Mouse (Mus musculus) forebrain, embryonic 12.5 days (tissue): ENCODE results near the gene Oaz2. TPM values are rescaled to one million over a fixed set of nuclear protein-coding genes. Genes with fewer than 3 reads are reported as not detected.
"Not testable (repeated sequence)": the region's sequence is repeated elsewhere in the genome, so short reads cannot be mapped to it uniquely, and the experiment has no call there.

Source experiments
- ATAC-seq: fragments of 200-750 bp; cut with Nextera tagmentation; 2 replicates; pipeline ENCODE4 v1.8.0; 2017; ENCODE audit warnings: moderate TSS enrichment; ENCODE audit not compliant: low FRiP score
- H3K27ac ChIP-seq: fragments of 300-500 bp; sonication (generic); 2 replicates; pipeline ENCODE4 v1.5.1; 2016; ENCODE audit warnings: mild to moderate bottlenecking
- H3K27me3 ChIP-seq: fragments of 300-500 bp; sonication (generic); 2 replicates; pipeline ENCODE4 v1.6.1; 2016; ENCODE audit warnings: mild to moderate bottlenecking
- H3K36me3 ChIP-seq: fragments of 300-500 bp; sonication (generic); replicated peaks from 2 replicates; pipeline ENCODE4 v1.6.1; 2016; ENCODE audit warnings: mild to moderate bottlenecking
- H3K4me1 ChIP-seq: fragments of 300-500 bp; sonication (generic); 2 replicates; pipeline ENCODE4 v1.6.1; 2016
- H3K4me2 ChIP-seq: fragments of 300-500 bp; sonication (generic); 2 replicates; pipeline ENCODE4 v1.6.1; 2016; ENCODE audit warnings: mild to moderate bottlenecking, moderate library complexity
- H3K4me3 ChIP-seq: fragments of 300-500 bp; sonication (generic); replicated peaks from 2 replicates; pipeline ENCODE4 v1.5.1; 2016; ENCODE audit warnings: mild to moderate bottlenecking
- H3K9ac ChIP-seq: fragments of 300-500 bp; sonication (generic); 2 replicates; pipeline ENCODE4 v1.6.1; 2016; ENCODE audit warnings: mild to moderate bottlenecking
- H3K9me3 ChIP-seq: fragments of 300-500 bp; sonication (generic); 2 replicates; pipeline ENCODE4 v1.6.1; 2016
- WGBS: fragments of 180-500 bp; shearing (Covaris S2); methylation state at CpG from one replicate; pipeline ENCODE4 v1.1.7; 2016; 5-methylcytosine and 5-hydroxymethylcytosine counted together
- polyA plus RNA-seq: library from polyadenylated mRNA; unstranded; fragments of >200 nt; fragmentation: Nextera tagmentation; extraction: Ambion mirVana; gene quantifications from 2 replicates; pipeline ENCODE4 v1.2.1, GENCODE M21; 2016

Oaz2 gene
- polyA plus RNA-seq, 1 experiment from 2014 or later = 249 TPM

- WGBS = 87% methylated on average over 4 of the region's 4 CpGs
- Histone ChIP-seq H3K27me3 (no peaks in the 10 kb centered on the region), H3K4me1 (peaks cover 57% of the 10 kb centered on the region), H3K4me3 (no peak overlapping the region), H3K9me3 (no peaks in the 10 kb centered on the region), H3K9ac (no peak overlapping the region), H3K4me2 (no peak overlapping the region), H3K36me3 (peaks cover 7% of the 10 kb centered on the region; the same call in 1 of the 2 replicates), H3K27ac (no peak overlapping the region)
- ATAC-seq = no peak
Observed at GRCm38 (mm10) chr9:65680938-65681633, 13.3 kb downstream of the Oaz2 start.

DNA sequence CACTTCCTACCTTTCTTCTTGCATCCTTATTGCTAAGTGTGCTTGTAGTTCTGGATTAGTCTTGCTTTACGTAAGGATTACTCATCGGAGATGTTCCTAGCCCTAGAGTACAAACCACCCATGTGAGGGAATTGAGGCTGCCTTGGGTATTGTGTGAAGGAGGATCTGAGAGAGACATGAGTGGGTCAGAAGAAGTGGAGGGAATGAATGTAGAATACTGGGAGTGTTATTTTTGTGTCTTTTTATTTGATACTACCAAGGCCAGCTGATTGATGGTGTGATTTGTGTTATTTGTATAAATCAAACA, 13.8 kb downstream of the Oaz2 start:
- Histone ChIP-seq H3K9me3 (no peaks in the 10 kb centered on the region), H3K9ac (no peak overlapping the region), H3K4me1 (peaks cover 56% of the 10 kb centered on the region), H3K27ac (no peak overlapping the region), H3K4me2 (no peak overlapping the region), H3K36me3 (peaks cover 12% of the 10 kb centered on the region; the same call in 1 of the 2 replicates), H3K27me3 (no peaks in the 10 kb centered on the region), H3K4me3 (no peak overlapping the region)
- WGBS = 89% methylated on average over 2 of the region's 2 CpGs
- no peak for ATAC-seq

DNA sequence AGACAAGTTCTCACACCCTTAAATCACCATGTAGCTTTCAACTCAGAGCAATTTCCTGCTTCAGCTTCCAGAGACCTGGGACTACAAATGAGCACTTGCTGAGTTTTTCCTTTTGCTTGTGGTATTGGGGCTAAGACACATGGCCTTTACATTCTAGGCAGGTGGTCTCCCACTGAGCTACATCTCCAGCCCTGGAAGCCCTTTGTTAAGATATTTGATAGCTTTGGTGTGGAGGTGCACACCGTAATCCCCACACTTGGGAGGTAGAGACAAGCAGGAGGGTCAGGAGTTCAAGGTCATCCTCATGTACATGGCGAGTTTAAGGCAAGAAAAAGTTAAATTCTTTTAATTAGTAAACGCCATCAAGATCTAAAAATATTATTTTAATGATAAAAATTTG, 14.4 kb downstream of the Oaz2 start:
- H3K4me1 ChIP-seq = peaks cover 54% of the 10 kb centered on the region
- no peak overlapping the region for H3K9ac ChIP-seq
- no peak overlapping the region for H3K4me2 ChIP-seq
- 88% methylated on average over 3 of the region's 3 CpGs for WGBS
- no peak overlapping the region for H3K27ac ChIP-seq
- no peaks in the 10 kb centered on the region for H3K27me3 ChIP-seq
- no peak for ATAC-seq
- peaks cover 14% of the 10 kb centered on the region; the same call in 1 of the 2 replicates for H3K36me3 ChIP-seq
- H3K4me3 ChIP-seq = no peak overlapping the region
- no peaks in the 10 kb centered on the region for H3K9me3 ChIP-seq

DNA sequence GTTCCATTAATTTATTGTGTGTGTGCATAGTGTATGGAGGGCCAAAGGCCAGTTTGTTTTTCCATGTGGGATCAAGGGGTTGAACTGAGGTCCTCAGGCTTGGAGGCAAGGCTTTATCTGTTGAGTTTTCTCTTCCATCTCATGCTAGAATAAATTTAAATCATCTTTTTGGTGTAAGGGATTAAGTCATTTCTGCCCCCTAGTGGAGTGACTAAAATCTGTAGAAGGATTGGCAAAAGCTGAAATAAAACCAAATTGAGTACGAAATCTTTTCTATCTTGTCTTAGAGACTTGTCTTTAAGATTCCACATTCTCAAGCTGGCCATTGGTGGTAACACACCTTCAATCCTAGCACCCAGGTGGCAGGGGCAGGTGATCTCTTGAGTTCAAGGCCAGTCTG, 15.2 kb downstream of the Oaz2 start:
- ATAC-seq = no peak
- Histone ChIP-seq H3K4me2 (no peak overlapping the region), H3K27ac (no peak overlapping the region), H3K4me3 (no peak overlapping the region), H3K9me3 (no peaks in the 10 kb centered on the region), H3K4me1 (peaks cover 46% of the 10 kb centered on the region), H3K9ac (no peak overlapping the region), H3K27me3 (no peaks in the 10 kb centered on the region), H3K36me3 (peaks cover 22% of the 10 kb centered on the region)
- 70% methylated on average over 1 of the region's 1 CpGs for WGBS

DNA sequence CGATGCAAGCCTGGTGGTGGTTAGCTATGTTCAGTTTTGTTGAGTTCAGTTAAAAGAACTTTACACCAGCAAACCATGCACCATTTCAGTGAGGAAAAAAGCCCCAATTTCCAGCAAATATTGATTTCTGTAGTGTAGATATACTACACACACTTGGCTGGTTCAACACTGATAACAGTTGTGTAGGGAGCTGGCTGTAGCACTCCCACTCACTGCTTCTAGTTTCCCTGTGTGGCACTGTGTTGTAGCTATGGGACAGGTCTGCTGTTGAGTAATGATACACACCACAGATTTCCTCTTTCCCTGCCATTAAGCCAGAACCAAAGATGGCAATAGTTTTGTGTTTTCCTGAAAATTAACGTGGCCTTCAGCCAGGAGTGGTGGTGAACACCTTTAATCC, 16.9 kb downstream of the Oaz2 start:
- 92% methylated on average over 2 of the region's 2 CpGs for WGBS
- H3K4me1 ChIP-seq = peaks cover 29% of the 10 kb centered on the region
- H3K36me3 ChIP-seq = peaks cover 32% of the 10 kb centered on the region
- H3K9me3 ChIP-seq = no peaks in the 10 kb centered on the region
- H3K4me2 ChIP-seq = no peak overlapping the region
- no peak overlapping the region for H3K27ac ChIP-seq
- no peaks in the 10 kb centered on the region for H3K27me3 ChIP-seq
- ATAC-seq = no peak
- no peak overlapping the region for H3K9ac ChIP-seq
- no peak overlapping the region for H3K4me3 ChIP-seq

DNA sequence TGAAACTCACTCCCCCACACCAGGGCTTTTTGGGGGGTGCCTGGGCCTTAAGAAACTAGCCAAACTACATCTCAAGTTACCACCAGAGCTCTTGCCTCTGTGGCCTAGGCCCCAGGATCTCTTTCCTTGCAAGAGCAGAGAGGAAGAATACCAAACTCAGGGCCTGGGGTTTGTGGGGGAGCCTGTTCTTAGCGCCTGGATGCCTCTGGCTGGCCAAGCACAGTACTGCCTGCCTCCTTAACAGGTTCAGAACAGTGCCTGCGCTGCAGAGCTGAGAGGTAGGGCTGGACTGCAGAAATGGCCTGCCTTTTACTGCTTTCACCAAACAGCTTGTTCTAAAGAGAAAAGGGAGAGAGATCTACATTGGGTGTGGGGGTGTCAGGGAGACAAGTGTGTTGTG, 22.1 kb downstream of the Oaz2 start:
- H3K36me3 ChIP-seq = peaks cover 68% of the 10 kb centered on the region
- WGBS = 66% methylated on average over 2 of the region's 2 CpGs
- H3K9me3 ChIP-seq, H3K4me2 ChIP-seq, H3K9ac ChIP-seq, ATAC-seq, H3K4me3 ChIP-seq, H3K27ac ChIP-seq, H3K27me3 ChIP-seq: not testable (repeated sequence)
- peaks cover 26% of the 10 kb centered on the region for H3K4me1 ChIP-seq

GRCm38 (mm10) chr9:65692466-65692865, 24.7 kb downstream of the Oaz2 start:
- Histone ChIP-seq H3K4me2 (no peak overlapping the region), H3K4me3 (no peak overlapping the region), H3K9ac (no peak overlapping the region), H3K27ac (peak overlapping the region; percentile 69; the same call in 1 of the 2 replicates), H3K36me3 (peaks cover 82% of the 10 kb centered on the region), H3K4me1 (peaks cover 31% of the 10 kb centered on the region), H3K27me3 (no peaks in the 10 kb centered on the region), H3K9me3 (no peaks in the 10 kb centered on the region)
- no peak for ATAC-seq
- WGBS = 20% methylated on average over 3 of the region's 3 CpGs

DNA sequence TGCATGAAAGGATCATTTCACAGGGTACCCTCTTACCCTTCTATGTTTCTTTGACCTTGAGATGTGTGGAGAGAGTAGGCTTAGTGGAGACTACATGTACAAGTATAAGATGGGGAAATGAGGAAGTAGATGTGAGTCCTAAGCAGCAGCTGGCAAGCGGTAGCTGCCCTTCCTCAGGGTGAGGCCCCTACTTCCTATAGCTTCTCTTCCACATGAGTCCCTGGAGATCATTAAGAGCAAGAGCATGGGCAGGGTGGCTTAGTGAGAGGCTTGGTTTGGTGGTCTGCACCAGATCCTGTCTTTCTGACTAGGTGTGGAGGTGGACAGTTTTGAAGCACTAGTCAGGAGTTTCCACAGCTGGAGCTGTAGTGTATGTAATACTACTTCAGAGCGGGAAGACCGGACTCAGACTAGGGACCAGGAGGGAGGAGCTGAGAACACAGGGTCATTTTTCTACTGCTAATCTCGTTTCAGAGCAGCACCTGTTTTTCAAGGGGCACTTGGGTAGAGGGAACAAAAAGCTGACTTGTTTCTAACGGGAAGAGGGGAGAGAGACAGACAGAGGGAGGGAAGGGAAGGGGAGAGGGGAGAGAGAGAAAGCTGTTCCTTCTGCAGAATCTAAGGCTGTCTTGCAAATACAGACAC, 25.3 kb downstream of the Oaz2 start:
- peaks cover 82% of the 10 kb centered on the region for H3K36me3 ChIP-seq
- ATAC-seq = no peak
- 33% methylated on average over 5 of the region's 5 CpGs for WGBS
- peaks cover 31% of the 10 kb centered on the region for H3K4me1 ChIP-seq
- H3K4me2 ChIP-seq = no peak overlapping the region
- H3K9ac ChIP-seq = no peak overlapping the region; the same call in 1 of the 2 replicates
- H3K27ac ChIP-seq = peak overlapping the region; percentile 69
- no peak overlapping the region for H3K4me3 ChIP-seq
- H3K27me3 ChIP-seq = no peaks in the 10 kb centered on the region
- no peaks in the 10 kb centered on the region for H3K9me3 ChIP-seq

- peaks cover 31% of the 10 kb centered on the region for H3K4me1 ChIP-seq
- H3K4me3 ChIP-seq = no peak overlapping the region
- H3K9me3 ChIP-seq = no peaks in the 10 kb centered on the region
- H3K4me2 ChIP-seq = no peak overlapping the region
- H3K27ac ChIP-seq = no peak overlapping the region
- no peaks in the 10 kb centered on the region for H3K27me3 ChIP-seq
- no peak overlapping the region for H3K9ac ChIP-seq
- H3K36me3 ChIP-seq = peaks cover 90% of the 10 kb centered on the region
- ATAC-seq = no peak
- 86% methylated on average over 3 of the region's 3 CpGs for WGBS
Observed at GRCm38 (mm10) chr9:65695646-65696045, 27.8 kb downstream of the Oaz2 start.

DNA sequence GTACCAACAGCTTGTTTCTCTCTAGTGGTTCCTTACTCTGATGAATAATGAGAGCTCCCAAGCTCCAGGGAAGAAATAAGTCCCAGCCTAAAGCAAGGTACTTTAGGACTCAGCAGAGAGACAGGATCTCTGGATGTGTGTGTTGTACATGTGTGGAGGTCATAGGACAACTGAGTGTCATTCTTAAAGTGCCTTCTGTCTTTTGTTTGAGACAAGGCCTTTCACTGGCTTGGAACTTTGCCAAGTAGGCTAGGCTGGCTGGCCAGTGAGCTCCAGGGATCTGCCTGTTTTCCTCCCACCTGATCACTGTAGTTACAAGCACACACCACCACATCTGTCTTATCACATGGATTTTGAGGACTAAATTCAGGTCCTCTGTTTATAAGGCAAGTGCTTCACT, 28.5 kb downstream of the Oaz2 start:
- no peak overlapping the region for H3K27ac ChIP-seq
- no peaks in the 10 kb centered on the region for H3K27me3 ChIP-seq
- H3K4me1 ChIP-seq = peaks cover 31% of the 10 kb centered on the region
- H3K9ac ChIP-seq = no peak overlapping the region
- H3K9me3 ChIP-seq = no peaks in the 10 kb centered on the region
- ATAC-seq = no peak
- peaks cover 94% of the 10 kb centered on the region for H3K36me3 ChIP-seq
- no peak overlapping the region for H3K4me3 ChIP-seq
- H3K4me2 ChIP-seq = no peak overlapping the region

DNA sequence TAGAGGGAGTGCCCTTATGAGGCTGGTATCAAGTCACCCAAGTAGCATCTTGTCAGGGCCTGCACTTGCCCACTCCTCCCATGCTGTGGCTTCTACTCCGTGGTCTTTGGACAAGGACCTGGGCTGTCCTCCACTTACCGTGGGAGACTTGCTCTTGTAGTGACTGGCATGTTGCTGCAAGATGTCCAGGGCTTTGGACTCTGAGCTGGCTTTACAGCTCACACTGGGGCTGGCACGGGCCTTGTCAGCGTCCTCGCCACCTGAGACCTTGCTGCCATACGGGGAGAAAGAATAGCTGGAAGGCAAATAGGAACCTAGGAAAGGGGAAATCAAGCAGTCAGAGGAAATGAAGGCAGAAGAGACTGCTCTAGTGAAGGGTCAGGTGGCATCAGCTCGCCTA, 29.6 kb downstream of the Oaz2 start:
- H3K4me3 ChIP-seq = no peak overlapping the region
- no peak overlapping the region for H3K4me2 ChIP-seq
- WGBS = 81% methylated on average over 7 of the region's 7 CpGs
- no peaks in the 10 kb centered on the region for H3K27me3 ChIP-seq
- no peak for ATAC-seq
- H3K27ac ChIP-seq = no peak overlapping the region
- no peak overlapping the region for H3K9ac ChIP-seq
- no peaks in the 10 kb centered on the region for H3K9me3 ChIP-seq
- peaks cover 25% of the 10 kb centered on the region for H3K4me1 ChIP-seq
- H3K36me3 ChIP-seq = peaks cover 95% of the 10 kb centered on the region

GRCm38 (mm10) chr9:65697992-65698391, 30.2 kb downstream of the Oaz2 start:
- Histone ChIP-seq H3K4me2 (no peak overlapping the region), H3K27me3 (no peaks in the 10 kb centered on the region), H3K9me3 (no peaks in the 10 kb centered on the region), H3K27ac (no peak overlapping the region), H3K4me1 (peaks cover 18% of the 10 kb centered on the region), H3K4me3 (no peak overlapping the region), H3K36me3 (peaks cover 95% of the 10 kb centered on the region), H3K9ac (no peak overlapping the region)
- ATAC-seq = no peak

DNA sequence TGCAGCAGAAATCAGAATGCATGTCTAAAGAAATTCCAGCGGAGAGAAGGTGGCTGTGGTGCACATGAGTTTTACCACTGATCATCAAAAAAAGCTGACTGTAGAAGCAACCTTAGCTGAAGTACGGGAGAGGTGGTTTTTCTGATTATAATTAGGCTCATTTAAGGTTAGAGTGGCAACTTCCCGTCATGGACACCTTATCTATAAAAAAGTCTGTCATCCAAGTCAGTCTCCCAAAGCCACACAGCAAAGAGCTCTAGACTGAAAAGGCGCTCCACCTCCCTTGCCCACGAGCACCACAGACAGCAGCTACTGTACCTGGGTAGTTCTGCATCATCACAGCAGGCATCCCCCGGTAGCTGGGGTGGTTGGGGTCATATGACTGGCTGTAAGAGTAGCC, 32.7 kb downstream of the Oaz2 start:
- ATAC-seq = no peak
- peaks cover 86% of the 10 kb centered on the region for H3K36me3 ChIP-seq
- 90% methylated on average over 6 of the region's 6 CpGs for WGBS
- H3K4me3 ChIP-seq = no peak overlapping the region
- H3K27me3 ChIP-seq = no peaks in the 10 kb centered on the region
- H3K4me1 ChIP-seq = peaks cover 5% of the 10 kb centered on the region; the same call in 1 of the 2 replicates
- H3K9ac ChIP-seq = no peak overlapping the region
- no peak overlapping the region for H3K27ac ChIP-seq
- no peaks in the 10 kb centered on the region for H3K9me3 ChIP-seq
- H3K4me2 ChIP-seq = no peak overlapping the region
